Mouse (Mus musculus) cortical plate, adult 2 months (tissue): ENCODE measurements around the gene Dock2. TPM values are rescaled to one million over a fixed set of nuclear protein-coding genes. Genes with fewer than 3 reads are reported as not detected.

Experiments used
- H3K27ac ChIP-seq: fragments of 200-500 bp; 2 replicates; pipeline ENCODE4 v1.5.1; 2012; ENCODE audit warnings: low read length, control low read depth, inconsistent platforms; ENCODE audit not compliant: insufficient read depth
- H3K4me1 ChIP-seq: fragments of 200-500 bp; 2 replicates; pipeline ENCODE4 v1.6.1; 2011; ENCODE audit warnings: low read length; ENCODE audit not compliant: control insufficient read depth, insufficient read depth
- H3K4me3 ChIP-seq: fragments of 200-500 bp; 2 replicates; pipeline ENCODE4 v1.5.1; 2011; ENCODE audit warnings: mild to moderate bottlenecking, low read length, control low read depth; ENCODE audit not compliant: insufficient read depth
- CTCF ChIP-seq: fragments of 200-500 bp; IDR thresholded peaks from 2 replicates; pipeline ENCODE4 v1.5.1; 2011; ENCODE audit warnings: mild to moderate bottlenecking, control low read depth, low read length; ENCODE audit not compliant: insufficient read depth; ENCODE audit errors: extremely low read depth
- POLR2A ChIP-seq: fragments of 200-500 bp; IDR thresholded peaks from 2 replicates; pipeline ENCODE4 v1.6.1; 2011; ENCODE audit warnings: mild to moderate bottlenecking, low read length, control low read depth; ENCODE audit not compliant: insufficient read depth; ENCODE audit errors: extremely low read depth
- polyA plus RNA-seq: library from polyadenylated mRNA; depleted of rRNA; stranded (reverse); fragments of >200 nt; gene quantifications from 2 replicates; pipeline ENCODE4 v1.2.3, GENCODE M21; 2012

Dock2 gene
- polyA plus RNA-seq, 1 experiment, result 1.7 TPM

DNA sequence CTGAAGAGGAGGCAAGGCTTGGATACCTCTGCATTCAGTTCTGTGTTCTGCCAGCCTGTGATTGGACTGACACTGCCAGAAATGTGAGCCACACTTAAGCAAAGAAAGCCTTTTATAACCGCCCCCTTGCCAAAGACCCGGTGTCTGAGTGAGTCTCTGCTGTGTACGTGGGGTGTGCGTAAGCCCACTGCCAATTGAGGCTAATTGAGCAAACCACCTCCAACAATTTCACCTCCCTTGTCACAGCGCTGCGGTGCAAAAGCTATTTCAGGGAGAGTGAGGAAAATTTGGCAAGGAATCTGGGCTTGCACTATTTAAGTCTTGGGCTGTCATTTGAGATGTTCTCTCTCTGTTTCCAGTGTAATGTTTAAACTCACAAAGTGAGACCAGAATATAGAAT, 362.6 kb downstream of the Dock2 start:
- no peak overlapping the region for H3K4me3 ChIP-seq
- H3K4me1 ChIP-seq, result peaks cover 6% of the 10 kb centered on the region
- H3K27ac ChIP-seq, result no peak overlapping the region

DNA sequence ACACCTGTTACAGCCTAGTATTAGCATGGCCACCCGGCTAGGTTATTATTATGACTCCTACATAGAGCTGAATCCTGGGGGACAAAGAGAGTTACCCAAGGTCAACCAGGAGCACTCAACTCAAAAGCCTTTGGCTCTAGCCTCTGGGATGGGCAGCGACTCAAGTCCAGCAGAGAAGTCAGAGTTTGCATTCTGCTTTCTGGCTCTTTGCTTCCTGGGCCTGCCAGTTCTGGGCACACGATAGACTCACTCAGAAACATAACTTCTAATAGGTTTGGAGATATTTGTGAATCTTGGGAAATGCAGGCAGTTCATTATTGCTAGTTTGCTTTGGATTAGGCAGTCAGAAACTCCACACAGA, 367.1 kb downstream of the Dock2 start:
- Histone ChIP-seq H3K4me1 (peaks cover 6% of the 10 kb centered on the region), H3K4me3 (no peak overlapping the region), H3K27ac (no peak overlapping the region)
- TF ChIP-seq CTCF (no peak), POLR2A (no peak)

More for the DNA sequence above, 362.6 kb downstream of the Dock2 start:
- TF ChIP-seq POLR2A, result no peak
- TF ChIP-seq CTCF, result no peak

DNA sequence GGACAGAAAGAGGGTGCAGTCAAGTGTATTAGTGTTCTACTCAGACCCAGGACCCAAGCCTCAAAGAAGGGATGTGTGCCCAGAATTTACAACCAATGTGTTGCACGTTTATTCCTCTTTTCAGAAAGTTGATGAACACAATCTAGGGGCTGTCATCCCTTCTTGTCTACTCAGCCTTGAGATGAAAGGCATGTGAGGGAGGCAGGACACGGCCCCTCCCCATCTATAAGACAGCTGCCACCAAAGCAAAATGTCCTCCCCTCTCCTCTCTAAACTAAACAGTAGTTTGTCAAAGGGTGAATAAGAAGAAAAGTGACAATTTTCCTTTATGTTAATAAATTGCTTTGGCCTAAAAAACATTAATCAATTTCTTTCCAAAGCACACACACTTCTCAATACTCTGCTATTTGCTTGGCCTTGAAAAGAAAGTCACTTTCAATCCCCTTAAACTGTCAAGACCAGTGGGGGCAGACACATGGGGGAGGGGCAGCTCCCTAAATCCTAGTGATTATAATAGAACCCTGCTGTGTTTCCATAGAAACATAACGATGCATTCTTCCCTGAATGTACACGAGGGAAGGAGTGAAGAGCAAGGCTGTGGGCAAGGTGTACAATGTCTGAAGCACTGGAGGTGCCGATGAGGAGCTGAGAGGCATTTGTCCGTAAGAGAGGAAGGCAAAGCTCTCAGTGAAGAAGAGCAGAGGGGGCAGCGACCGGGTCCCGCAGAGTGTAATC, 367.6 kb downstream of the Dock2 start:
- no peak overlapping the region for H3K4me3 ChIP-seq
- TF ChIP-seq CTCF, result no peak
- no peak for TF ChIP-seq POLR2A
- H3K27ac ChIP-seq, result no peak overlapping the region
- peaks cover 6% of the 10 kb centered on the region for H3K4me1 ChIP-seq

DNA sequence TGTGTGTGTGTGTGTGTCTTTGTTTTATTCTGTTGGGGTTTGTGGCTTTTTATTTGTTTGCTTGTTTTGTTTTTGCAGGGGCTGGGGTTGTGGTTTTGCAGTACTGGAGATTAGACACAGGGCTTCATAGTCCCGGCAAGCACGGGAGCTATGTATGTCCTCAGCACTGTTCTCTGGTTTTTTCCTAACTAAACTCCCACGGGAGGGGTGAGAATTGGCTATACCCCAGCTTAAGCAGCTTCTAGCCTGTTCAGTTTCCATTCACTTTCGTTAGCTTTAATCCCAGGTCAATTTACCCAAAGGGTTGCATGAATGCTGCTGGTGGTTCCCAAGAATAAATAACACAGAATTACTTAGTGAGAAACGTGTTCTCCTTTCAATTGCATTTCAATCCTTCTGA, 376.8 kb downstream of the Dock2 start:
- H3K4me3 ChIP-seq, result no peak overlapping the region
- H3K4me1 ChIP-seq, result no peaks in the 10 kb centered on the region
- TF ChIP-seq POLR2A, result no peak
- no peak for TF ChIP-seq CTCF
- H3K27ac ChIP-seq, result no peak overlapping the region

DNA sequence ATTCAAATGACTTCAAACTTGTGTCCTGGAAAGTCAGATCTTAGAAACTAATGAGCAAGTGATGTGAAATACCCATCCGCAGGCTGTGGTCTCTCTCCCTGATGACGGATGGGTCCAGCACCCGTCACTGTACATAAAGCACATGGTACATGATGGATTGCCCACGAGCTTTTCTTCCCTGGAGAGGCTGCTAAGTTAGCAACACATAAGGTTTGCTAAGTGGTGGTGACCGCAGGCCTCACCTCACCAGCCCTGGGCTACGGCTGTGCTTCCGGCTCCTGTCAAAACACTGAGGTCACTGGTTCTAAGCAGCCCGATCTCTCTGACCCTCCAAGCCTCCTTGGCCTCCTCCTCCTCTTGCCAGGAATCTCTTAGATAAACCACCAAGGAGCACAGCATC, 377.4 kb downstream of the Dock2 start:
- no peaks in the 10 kb centered on the region for H3K4me1 ChIP-seq
- H3K4me3 ChIP-seq, result no peak overlapping the region

DNA sequence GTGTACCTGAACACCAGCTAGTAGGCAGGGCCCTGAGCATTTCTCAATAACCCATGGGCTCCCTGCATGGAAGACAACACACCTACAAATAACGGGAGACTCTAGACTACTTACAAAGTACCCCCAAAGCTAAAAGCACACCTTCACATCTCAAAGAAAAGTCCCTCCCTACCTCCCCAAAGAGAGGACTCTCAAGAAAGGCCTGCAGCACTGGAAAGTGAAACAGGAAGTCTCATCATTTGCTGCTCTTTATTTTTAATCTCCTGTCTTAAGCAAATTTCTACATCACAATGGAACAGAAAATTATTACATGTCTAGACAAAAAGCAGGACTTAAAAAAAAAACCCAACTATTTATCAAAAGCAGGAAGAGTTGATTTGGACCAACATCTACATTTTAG, 378.4 kb downstream of the Dock2 start:
- Histone ChIP-seq H3K27ac (no peak overlapping the region), H3K4me1 (no peaks in the 10 kb centered on the region), H3K4me3 (no peak overlapping the region)
- TF ChIP-seq CTCF, result no peak
- TF ChIP-seq POLR2A, result no peak

More for the DNA sequence above, 377.4 kb downstream of the Dock2 start:
- TF ChIP-seq CTCF (no peak), POLR2A (no peak)
- H3K27ac ChIP-seq, result no peak overlapping the region

DNA sequence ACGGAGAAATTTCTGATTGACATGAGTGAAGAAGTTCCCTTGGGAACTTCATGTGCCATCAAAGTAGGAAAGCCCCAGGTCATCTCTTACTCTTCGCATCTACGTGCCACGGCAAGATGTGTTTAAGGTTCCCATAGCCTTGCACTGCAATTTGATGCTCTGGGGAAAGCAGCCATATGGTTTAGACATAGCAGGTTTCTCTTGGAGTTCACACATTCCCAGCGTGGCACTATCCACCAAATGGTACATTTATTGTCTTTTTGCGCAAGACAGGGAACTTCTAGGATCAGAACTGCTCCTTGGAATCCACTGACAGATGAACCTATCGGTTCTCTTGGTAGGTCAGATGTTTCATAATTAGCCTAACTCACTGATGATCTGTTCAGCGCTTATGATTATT, 382.3 kb downstream of the Dock2 start:
- TF ChIP-seq POLR2A, result no peak
- TF ChIP-seq CTCF, result no peak

DNA sequence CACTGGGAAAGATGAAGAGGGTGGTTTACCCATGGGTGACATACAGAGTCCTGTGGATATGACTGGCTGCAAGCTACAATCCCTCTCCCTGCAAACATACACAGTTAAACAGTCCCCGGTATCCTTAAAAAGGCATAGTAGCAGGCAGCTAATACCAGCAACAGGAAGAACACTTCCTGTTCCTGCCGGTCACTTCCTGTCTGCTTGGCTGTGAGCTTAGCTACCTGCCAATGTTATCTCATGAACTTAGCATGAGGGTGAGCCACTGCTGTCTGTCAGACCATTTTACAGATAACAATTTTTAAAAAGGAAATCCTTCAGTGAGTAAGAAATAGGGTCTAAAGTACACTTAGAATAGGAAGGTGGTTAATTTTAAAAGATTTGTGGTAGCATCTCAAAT, 385.1 kb downstream of the Dock2 start:
- Histone ChIP-seq H3K4me3 (no peak overlapping the region), H3K27ac (no peak overlapping the region), H3K4me1 (no peaks in the 10 kb centered on the region)
- TF ChIP-seq POLR2A (no peak), CTCF (no peak)

More for the DNA sequence above, 382.3 kb downstream of the Dock2 start:
- Histone ChIP-seq H3K4me1 (no peaks in the 10 kb centered on the region), H3K4me3 (no peak overlapping the region), H3K27ac (no peak overlapping the region)

DNA sequence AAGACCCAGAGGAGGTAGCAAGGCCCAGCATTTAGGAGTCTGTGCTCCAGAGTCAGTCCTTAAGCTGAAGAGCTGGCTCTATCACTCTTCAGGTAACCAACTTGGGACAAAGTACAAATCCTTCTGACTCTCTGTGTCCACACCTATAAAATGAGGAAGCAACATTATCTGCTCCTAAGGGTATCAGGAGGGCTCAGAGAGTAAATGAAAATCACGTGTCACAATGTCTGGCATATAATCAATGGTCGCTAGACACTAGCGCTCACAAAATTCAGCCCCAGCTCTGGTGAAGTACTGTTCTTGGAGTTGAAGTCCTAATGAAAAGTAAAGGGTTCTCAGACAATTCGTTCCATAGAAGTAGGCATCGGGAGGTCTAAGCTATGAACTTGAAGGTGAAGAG, 386.0 kb downstream of the Dock2 start:
- no peak overlapping the region for H3K27ac ChIP-seq
- TF ChIP-seq POLR2A (no peak), CTCF (no peak)
- H3K4me3 ChIP-seq, result no peak overlapping the region
- H3K4me1 ChIP-seq, result no peaks in the 10 kb centered on the region

DNA sequence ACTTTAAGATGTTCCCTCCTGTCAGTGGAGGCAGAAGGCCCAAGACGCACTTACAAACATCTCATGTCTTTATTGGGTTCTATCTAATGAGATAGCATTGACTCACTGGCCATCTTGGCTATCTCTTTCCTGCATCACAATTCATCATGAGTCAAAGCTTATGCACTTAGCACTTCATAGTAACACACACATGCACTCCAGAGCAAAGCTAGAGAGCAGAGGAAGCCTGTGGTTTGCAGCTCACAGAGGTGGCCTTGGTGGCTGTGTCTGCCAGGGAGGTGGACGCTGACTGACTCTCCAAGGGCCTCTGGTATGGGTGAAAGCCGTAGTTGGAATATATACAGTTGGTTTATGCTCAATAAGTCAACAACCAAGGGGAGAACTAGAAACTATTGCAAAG, 387.9 kb downstream of the Dock2 start:
- Histone ChIP-seq H3K27ac (no peak overlapping the region), H3K4me3 (no peak overlapping the region), H3K4me1 (no peaks in the 10 kb centered on the region)
- TF ChIP-seq CTCF (no peak), POLR2A (no peak)

DNA sequence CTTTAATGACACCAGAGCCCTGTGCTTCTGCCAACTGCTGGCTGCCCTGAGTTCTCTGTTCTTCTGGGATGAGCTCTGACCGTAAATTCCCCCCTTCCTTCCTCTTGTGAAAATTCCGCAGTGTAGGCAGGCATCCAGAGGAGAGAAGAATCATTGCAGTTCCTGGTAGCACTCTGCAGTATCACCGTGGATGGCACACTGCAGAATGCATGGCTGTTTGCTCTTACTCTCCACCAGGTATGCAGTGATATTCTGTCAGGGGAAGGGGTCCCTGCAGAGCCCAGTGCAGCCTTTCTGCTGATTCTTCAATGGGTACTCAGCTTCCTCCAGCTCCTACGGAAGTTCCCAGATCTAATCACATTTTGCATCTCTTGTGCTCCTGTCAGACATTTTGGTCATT, 391.6 kb downstream of the Dock2 start:
- H3K4me1 ChIP-seq, result no peaks in the 10 kb centered on the region
- TF ChIP-seq CTCF (no peak), POLR2A (no peak)
- no peak overlapping the region for H3K4me3 ChIP-seq
- no peak overlapping the region for H3K27ac ChIP-seq
